Mouse (Mus musculus) cerebellum, adult 2 months (tissue): ENCODE results near the gene Gldc. TPM values are rescaled to one million over a fixed set of nuclear protein-coding genes. Genes with fewer than 3 reads are reported as not detected.

ENCODE experiments used
- DNase-seq, 2 experiments: peaks; one replicate each; pipeline ENCODE4 v3.0.0; 2021
- H3K27ac ChIP-seq: fragments of 200-500 bp; 2 replicates; pipeline ENCODE4 v1.5.1; 2012; ENCODE audit warnings: low read length, control low read depth, inconsistent platforms; ENCODE audit not compliant: insufficient read depth
- H3K27me3 ChIP-seq: fragments of 200-500 bp; 2 replicates; pipeline ENCODE4 v1.6.1; 2012; ENCODE audit warnings: inconsistent platforms, mild to moderate bottlenecking, low read length, moderate library complexity; ENCODE audit not compliant: control insufficient read depth, insufficient read depth
- H3K4me1 ChIP-seq: fragments of 200-500 bp; 2 replicates; pipeline ENCODE4 v1.6.1; 2011; ENCODE audit warnings: low read length; ENCODE audit not compliant: control insufficient read depth, insufficient read depth
- H3K4me3 ChIP-seq: fragments of 200-500 bp; replicated peaks from 2 replicates; pipeline ENCODE3; 2011; ENCODE audit warnings: mild to moderate bottlenecking, low read depth, low read length, control low read depth; ENCODE audit not compliant: insufficient read depth
- CTCF ChIP-seq: fragments of 200-500 bp; IDR thresholded peaks from 2 replicates; pipeline ENCODE4 v1.5.1; 2011; ENCODE audit warnings: low read depth, mild to moderate bottlenecking, control low read depth, low read length, moderate library complexity, borderline replicate concordance; ENCODE audit not compliant: insufficient read depth
- POLR2A ChIP-seq: fragments of 200-500 bp; IDR thresholded peaks from 2 replicates; pipeline ENCODE4 v1.6.1; 2011; ENCODE audit warnings: low read length, control low read depth, borderline replicate concordance; ENCODE audit not compliant: insufficient read depth
- WGBS: fragments of 180-500 bp; shearing (Covaris S2); methylation state at CpG from one replicate; pipeline ENCODE4 v1.1.7; 2018; 5-methylcytosine and 5-hydroxymethylcytosine counted together
- polyA plus RNA-seq: library from polyadenylated mRNA; depleted of rRNA; stranded (reverse); fragments of >200 nt; gene quantifications from 2 replicates; pipeline ENCODE4 v1.2.3, GENCODE M21; 2012

Gldc gene
- polyA plus RNA-seq, 1 experiment, result 14.9 TPM

DNA sequence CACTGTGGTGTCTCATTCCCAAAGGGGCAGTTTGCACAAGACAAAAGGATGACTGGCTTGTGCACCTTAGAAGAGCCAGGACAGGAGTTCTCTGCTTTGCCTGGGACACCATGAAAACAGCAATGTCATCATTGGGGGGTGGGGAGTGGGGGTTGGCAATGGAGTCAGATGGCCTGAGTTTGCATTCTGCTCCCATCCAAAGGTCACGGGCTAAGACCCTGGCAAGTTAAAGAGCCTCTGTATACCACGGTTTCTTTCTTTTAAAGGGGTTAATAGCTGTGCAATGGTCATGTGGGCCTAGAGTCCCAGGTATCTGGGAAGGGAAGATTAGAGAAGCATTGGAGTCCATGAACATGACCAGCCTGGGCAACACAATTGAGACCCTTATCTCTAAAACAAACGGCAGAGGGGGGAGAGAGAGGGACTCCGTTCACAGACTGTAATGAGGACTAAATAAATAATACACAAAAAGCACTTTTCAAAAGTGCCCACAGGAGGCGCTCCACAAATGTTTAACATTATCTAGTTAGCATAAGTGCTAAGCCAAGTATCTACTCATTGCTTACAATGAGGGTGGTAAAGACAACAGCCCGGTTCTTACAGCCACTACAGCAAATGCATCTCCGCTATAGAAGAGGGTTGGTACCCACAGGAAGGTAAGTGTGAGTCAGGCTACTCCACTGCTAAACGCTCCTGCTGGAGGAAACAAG, 3.7 kb downstream of the Gldc start:
- 86% methylated on average over 8 of the region's 8 CpGs for WGBS
- peaks cover 5% of the 10 kb centered on the region; the same call in 1 of the 2 replicates for H3K27me3 ChIP-seq
- DNase-seq, result no peak

DNA sequence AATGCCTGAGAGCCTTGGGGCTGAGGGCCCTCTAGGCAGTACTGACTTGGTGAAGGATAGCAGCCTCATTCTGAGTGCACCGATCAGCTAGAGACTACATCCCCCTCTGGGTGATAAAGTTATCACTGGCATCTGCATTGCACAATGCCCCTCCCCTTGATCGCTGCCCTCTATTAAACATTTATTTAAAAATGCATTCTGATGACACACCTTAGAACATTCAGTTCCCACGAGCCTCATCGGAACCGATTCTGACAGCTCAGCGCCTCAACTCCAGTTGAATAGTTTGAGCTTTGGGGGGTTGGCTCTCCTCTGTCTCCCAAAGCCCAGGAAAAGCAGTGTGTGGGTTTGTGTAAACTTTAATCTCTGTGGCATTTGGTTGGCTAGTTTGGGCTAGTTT, 4.9 kb downstream of the Gldc start:
- no peak overlapping the region for H3K4me3 ChIP-seq
- no peak overlapping the region for H3K27ac ChIP-seq
- no peak for DNase-seq
- H3K4me1 ChIP-seq, result no peaks in the 10 kb centered on the region; the same call in 1 of the 2 replicates
- H3K27me3 ChIP-seq, result peaks cover 5% of the 10 kb centered on the region; the same call in 1 of the 2 replicates
- WGBS, result 84% methylated on average over 6 of the region's 6 CpGs
- TF ChIP-seq CTCF (no peak), POLR2A (no peak)

More for the DNA sequence above, 3.7 kb downstream of the Gldc start:
- H3K27ac ChIP-seq, result no peak overlapping the region
- H3K4me3 ChIP-seq, result no peak overlapping the region
- H3K4me1 ChIP-seq, result no peaks in the 10 kb centered on the region; the same call in 1 of the 2 replicates
- TF ChIP-seq POLR2A (no peak), CTCF (no peak)

DNA sequence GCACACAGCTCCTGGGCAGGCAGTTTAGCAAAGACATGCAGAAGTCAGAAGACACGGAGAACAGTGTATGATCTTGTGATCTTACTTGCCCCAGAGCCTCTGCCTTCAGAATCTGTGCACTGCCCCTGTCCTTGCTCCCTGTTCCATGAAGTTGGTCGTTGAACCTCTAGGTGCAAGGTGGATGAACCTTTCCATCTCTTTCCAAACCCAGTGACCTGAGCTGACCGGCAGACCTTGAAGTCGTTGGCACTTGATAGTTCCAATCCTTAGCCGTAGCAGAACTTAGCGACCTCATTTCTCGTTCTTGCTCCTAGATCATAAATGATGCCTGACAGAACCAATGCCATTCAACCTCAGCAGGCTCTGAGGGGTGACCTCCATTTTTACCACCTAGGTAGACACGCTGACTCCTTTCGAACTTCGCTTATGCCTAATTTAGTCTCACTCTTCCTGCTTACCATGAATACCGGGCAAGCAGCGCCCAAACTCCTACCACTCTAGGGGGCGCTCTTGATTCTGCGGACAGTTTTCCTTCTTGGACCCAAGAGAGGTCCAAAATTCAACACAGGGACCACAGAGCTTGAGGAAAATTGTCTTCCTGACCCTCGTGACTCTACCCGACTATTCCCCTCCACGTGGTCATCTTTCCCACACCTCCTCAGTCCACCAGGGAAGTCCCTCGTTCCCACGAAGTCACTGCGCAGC, 8.3 kb downstream of the Gldc start:
- peaks cover 1% of the 10 kb centered on the region; the same call in 1 of the 2 replicates for H3K27me3 ChIP-seq
- no peak for DNase-seq
- TF ChIP-seq CTCF (no peak), POLR2A (no peak)
- 0 out of 2 replicates have a peak overlapping the region, but pooled peaks have one; percentile 21 for H3K27ac ChIP-seq
- 0 out of 2 replicates have a peak, but pooled peaks cover 2% of the 10 kb centered on the region for H3K4me1 ChIP-seq
- WGBS, result 90% methylated on average over 20 of the region's 20 CpGs
- H3K4me3 ChIP-seq, result no peak overlapping the region

DNA sequence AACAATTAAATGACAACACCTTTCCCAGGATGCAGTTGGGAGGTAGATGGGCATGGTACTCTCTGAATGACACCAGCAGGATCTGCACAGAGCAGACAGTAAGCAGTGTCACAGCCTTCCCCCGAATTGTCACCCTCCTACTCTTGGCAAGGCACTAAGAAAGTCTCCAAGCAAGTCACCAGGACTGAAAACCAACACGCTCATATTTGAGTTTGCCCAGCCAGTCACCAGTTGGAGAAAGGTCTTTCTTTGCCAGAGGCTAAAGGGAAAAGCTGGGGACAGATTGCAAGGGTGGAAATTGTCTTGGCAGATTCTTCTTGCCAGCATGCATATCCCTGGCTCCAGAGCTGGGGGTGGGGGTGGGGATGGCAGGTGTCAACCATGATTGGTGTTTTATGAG, 11.0 kb downstream of the Gldc start:
- H3K4me1 ChIP-seq, result peaks cover 2% of the 10 kb centered on the region; the same call in 1 of the 2 replicates
- H3K4me3 ChIP-seq, result no peak overlapping the region
- peak in 1 of 2 experiments; percentile 70 for DNase-seq
- peaks cover 1% of the 10 kb centered on the region; the same call in 1 of the 2 replicates for H3K27me3 ChIP-seq
- no peak for TF ChIP-seq CTCF
- TF ChIP-seq POLR2A, result no peak
- 13% methylated on average over 2 of the region's 2 CpGs for WGBS
- no peak overlapping the region for H3K27ac ChIP-seq

DNA sequence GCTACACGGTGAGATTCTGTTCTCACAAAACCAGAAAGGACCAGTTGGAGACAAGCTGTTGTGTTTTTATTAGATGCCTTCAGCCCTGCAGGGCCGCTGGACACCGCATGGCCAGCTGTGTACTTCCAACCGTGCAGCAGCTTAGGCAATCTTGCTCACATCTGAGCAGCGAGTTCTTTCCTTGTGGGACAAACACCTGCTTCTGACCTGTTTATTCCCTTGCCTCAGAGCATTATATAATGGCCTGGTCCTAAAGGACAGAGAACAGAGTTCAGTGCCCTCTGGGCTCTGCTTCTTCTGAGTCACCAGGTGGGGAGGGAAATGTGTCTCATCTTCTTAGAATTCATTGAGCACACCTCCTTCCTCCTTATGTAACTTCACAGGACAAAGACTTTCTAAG, 12.4 kb downstream of the Gldc start:
- Histone ChIP-seq H3K27me3 (peaks cover 1% of the 10 kb centered on the region; the same call in 1 of the 2 replicates), H3K27ac (no peak overlapping the region), H3K4me1 (peaks cover 2% of the 10 kb centered on the region; the same call in 1 of the 2 replicates), H3K4me3 (no peak overlapping the region)
- no peak for TF ChIP-seq POLR2A
- no peak for TF ChIP-seq CTCF
- 37% methylated on average over 5 of the region's 5 CpGs for WGBS
- no peak for DNase-seq

DNA sequence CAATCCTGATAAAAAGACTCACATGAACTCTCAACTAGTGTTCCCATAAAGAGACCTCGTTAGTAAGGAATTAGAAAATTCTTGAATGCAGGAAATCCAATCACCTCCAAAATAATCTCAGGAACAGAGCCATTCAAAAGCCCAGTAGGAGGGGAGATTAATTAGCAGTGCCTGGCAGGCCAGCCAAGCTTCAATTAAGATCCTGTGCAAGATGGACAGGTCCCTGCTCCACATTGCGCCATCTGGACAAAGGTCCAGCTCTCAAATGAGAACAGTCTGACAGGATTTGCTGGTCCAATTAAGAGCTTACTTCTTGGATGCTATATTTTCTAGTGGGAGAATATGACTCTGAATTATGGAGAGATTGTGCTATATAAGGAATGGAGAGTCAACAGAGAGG, 15.2 kb downstream of the Gldc start:
- no peak overlapping the region for H3K4me3 ChIP-seq
- 5% methylated on average over 2 of the region's 2 CpGs for WGBS
- H3K27ac ChIP-seq, result no peak overlapping the region
- H3K4me1 ChIP-seq, result peaks cover 2% of the 10 kb centered on the region; the same call in 1 of the 2 replicates
- H3K27me3 ChIP-seq, result peaks cover 1% of the 10 kb centered on the region; the same call in 1 of the 2 replicates
- peak; percentile 65 to 85 for DNase-seq
- TF ChIP-seq POLR2A, result no peak
- no peak for TF ChIP-seq CTCF

DNA sequence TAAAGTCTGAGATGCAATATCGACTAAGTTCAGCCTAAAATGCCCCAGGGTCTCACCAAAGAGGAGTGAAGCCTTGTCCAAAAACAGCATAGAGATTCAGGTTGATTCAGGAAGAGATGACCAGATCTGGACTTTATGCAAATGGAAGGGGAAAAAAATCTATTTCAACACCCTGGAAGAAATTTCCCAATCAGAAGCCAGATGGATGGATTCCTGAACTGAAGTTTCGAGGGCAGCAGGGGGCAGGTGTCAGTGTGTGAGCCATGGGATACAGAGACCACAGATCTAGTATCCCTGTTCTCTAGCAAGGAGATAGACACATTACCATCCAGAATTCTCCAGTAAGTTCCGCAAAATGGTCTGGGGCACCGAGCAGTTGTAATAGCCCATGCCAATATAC, 17.0 kb downstream of the Gldc start:
- no peak overlapping the region for H3K4me3 ChIP-seq
- H3K4me1 ChIP-seq, result no peaks in the 10 kb centered on the region; the same call in 1 of the 2 replicates
- peaks cover 1% of the 10 kb centered on the region; the same call in 1 of the 2 replicates for H3K27me3 ChIP-seq
- no peak overlapping the region for H3K27ac ChIP-seq
- WGBS, result 68% methylated on average over 4 of the region's 4 CpGs
- no peak for DNase-seq
- TF ChIP-seq POLR2A (no peak), CTCF (no peak)
